Mouse (Mus musculus) cerebellum, postnatal 25 days (tissue): Measurements from ENCODE around the gene Slu7.

ENCODE experiments used
- DNase-seq, 2 experiments: peaks; one replicate each; pipeline ENCODE4 v3.0.0; 2021; ENCODE audit warnings: mixed read lengths in 2 of 2

The Slu7 gene

DNA sequence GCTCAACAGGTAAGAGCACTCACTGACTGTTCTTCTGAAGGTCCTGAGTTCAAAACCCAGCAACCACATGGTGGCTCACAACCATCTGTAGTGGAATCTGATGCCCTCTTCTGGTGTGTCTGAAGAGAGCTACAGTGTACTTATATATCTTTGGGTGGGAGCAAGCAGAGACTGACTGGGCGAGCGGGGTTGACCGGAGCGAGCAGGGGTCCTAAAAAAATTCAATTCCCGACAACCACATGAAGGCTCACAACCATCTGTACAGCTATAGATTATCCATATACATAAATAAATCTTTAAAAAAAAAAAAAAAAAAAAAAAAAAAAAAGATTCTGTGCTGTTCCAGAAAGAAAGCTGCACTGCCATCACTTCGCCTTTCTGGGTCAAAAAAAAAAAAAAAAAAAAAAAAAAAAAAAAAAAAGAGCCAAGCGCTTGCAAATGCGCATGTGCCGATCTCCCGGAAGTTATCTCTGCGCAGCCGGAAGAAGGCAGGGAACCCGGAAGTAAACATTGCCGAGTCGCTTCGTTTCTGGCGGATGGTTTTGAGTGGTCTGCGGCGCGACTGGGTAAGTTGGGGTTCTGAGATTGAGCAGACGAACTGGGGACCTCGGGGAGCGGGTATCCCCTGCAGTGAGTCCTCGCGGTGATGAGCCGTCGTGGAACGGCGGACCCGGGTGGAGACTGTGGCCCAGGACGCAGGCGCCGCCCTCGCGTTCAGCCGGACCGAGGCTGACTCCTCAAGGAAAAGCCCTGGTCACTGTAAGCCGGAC lies at the start of gene Slu7:
Gene Slu7, plus strand, starts transcription at position 491 of the 770 bp plus-strand sequence.
- DNase-seq = peak; percentile 80 to 85

GRCm38 (mm10) chr11:43385055-43385649 lies 48.4 kb upstream of the Slu7 start:
- DNase-seq = peak; percentile 52 to 58

GRCm38 (mm10) chr11:43385716-43386115 lies 47.8 kb upstream of the Slu7 start:
- peak; percentile 17 to 22 for DNase-seq

DNA sequence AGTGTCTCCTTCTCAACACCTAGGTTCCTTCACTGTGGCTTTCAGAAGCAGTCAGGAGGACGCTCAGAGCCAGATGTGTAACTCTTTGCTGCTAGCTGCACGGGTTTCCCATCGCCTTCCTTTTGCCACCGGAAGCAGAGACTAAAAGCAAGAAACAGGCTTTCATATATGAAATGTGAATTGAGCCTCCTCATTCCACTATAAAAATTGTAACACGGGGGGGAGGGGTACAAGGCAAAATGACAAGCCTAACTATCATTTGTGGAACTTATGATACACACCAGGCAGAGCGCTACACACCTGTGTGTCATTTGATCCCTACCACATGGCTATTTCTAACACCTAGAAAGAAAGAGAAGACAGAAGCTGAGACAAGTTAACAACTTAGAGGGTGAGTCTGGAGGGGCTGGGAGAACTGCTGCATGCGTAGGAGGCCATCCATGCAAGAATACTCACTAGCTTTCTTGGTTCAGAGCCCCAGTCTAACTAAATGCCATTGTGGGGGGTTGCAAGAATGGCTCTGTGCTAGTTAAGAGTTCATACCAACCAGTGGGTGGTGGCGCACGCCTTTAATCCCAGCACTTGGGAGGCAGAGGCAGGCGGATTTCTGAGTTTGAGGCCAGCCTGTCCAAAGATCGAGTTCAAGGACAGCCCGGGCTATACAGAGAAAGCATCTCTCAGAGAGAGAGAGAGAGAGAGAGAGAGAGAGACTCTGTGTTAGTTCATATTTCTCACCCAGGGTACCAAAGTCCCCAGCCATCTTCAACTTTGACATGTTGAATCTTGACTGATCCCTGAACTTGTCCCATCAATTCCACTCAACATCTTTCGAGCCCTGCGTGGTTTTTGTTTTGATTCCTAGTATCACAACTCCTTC lies 46.3 kb upstream of the Slu7 start:
- DNase-seq = no peak

DNA sequence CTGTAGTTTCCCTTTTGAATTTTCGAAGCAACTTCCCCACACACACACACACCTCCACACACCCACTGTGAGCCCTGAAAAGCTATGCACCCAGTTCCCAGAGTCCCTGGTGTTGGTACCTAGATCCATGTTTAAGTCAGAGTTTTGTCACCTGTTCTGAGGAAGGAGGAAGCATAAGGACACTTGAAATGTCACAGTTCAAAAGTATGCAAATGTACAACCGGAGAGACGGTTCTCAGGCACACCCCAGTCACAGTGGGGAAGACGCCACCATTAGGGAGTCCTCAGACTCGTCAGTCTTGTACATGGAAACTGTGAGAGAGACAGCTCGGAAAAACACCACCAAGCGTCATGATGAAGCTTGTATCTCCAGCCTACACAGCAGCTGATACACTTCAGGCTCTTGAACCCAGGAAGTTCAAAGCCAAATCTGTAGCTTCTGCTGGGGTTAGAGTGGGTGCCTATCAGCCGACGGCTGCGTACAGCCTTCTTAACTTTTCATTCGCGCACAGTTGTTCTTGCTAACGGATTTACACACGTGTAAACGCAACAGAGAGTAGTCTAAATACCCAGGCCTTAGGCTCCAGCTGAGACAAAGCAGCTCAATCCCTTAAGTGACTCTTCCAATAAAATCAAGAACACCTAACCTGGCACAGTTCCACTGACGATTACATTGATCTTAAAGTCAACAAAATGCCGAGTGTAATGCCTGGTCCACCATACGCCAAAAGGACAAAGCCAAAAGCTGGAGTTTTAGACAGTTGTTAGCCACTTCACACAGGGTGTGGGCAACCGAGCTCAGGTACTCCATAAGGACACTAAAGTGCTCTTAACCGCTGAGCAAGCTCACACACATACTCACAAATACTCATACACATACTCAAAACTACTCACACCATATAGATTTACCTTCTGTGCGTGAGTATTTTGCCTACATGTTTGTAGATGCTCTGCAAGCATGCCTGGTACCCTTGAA lies 45.1 kb upstream of the Slu7 start:
- DNase-seq = no peak

DNA sequence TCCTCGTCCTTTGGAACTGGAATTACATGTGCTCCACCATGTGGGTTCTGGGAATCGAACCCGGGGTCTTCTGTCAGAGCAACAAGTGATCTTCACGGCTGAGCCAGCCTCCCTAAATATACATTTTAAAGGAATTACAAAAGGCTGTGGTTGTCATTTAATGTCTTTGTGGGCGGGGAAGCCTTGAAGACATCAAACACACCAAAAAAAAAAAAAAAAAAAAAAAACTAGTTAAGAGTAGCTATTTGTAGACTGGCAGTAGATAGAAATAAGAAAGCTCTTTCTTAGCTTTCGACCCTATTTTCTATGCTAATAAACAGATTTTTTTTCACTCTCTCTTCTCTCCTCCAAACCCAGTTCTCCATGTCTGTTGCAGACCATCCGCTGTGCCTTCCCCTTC lies 44.4 kb upstream of the Slu7 start:
- no peak for DNase-seq

DNA sequence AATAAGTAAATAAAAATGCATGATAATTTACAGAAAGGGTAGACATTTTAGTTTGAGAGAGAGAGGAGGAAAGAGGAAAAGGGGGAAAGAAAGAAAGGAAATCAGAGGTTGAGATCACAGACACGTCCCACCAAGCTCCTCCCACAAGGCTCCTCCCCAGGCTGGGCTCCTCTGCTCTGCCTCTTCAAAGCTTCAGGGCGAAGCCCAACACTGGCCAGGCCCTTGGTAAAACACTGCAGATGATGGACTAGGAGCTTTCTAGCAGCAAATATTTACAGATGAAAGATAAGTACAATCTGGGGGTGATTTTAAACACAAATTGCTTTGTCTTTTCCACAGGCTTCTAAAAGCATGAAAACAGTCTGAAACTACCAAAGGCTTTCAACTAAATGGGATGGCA lies 40.8 kb upstream of the Slu7 start:
- no peak for DNase-seq

GRCm38 (mm10) chr11:43393325-43393724 lies 40.2 kb upstream of the Slu7 start:
- DNase-seq = no peak

DNA sequence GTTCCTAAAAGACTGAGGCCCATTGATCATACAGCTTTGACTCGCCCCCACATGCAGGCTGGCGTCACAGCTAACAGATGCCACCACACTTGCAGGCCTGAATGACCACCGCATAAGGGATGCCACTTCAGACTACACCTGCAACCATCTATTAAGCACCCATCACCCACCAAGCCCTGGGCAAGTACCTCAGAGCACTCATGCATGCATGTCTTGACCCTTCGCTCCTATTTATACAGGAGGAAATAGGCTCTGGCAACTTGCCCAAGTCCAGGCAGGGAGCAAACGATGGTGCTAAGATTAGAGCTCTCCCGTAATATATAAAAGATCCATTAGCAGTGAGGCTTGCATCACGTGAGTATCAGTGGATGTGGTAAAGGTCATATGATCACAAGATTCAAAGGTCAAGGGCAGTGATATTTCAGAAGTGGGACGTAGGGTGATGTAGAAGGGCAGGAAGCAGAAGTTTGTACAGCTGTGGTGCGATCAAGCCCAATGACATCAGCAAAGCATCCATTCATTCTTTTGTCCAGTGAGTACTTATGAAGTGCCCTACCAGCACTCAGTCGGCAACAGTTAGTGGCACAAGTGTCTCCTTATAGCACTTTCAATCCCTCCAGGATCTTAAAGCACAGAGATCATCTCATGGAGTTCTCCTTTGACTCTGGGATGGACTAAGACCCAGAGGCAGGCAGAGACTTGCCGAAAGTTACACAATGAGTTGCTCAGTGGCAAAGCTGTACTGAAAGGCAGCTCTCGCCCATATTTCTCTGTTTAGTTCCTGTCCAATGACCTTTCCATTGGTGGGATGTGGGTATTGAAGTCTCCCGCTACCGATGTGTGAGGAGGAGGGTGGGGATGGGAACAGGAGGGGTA lies 38.2 kb upstream of the Slu7 start:
- DNase-seq = no peak

- no peak for DNase-seq
Observed at GRCm38 (mm10) chr11:43396246-43396645, 37.3 kb upstream of the Slu7 start.

DNA sequence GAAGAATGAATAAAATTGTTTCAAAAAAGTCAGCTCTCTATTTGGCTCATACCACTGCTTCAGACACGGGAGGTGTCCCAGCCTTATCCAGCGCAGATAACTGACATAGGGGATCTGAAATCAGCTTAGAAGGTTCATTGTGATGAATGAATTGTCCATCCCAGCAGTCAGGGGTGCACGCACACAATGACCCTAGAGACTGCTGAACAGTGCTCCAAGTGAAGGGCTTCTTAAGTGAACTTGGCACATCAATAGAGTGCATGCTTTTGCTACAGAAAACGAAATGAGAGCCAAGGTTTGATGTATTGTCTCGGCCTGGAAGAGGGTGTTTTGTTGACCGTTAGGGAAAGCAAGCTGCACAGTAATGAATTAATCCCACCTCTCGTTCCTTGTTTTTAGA lies 36.9 kb upstream of the Slu7 start:
- no peak for DNase-seq

DNA sequence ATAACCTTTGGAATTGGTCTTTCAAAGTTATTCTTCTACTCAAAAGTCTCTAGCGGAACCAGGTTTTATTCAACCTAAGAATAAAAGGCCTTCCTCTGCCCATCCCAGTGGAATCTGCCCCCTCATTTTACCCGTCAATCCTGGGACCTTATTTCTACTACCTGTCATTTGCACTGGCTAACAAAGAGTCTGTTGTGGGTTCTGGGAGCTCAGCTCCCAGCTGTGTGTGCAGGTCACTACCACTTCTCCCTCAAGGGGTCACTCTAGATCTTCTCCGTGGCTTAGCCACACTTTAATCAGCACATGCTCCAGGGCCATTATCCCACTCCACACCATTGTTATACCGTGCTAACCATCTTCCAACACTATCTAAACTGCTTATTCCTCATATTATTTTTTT lies 34.2 kb upstream of the Slu7 start:
- DNase-seq = no peak

DNA sequence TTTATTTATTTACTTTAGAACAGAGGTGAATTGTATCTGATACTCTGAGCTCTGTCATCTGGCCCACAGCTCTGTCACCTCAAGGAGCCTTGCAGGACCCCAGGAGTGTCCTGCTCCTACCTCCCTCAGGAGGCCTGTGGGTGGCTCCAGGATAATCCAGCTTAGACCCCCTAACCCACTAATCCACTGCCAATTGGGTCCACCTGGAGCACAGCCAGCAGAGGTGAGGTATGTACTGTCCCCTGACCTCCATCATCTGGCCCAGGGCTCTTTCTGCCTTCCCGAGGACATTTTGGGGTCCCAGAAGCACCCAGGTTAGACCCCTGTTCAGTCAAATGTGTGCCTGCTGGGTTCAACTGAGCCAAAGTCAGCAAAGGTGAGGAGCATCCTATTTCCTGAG lies 33.4 kb upstream of the Slu7 start:
- no peak for DNase-seq

DNA sequence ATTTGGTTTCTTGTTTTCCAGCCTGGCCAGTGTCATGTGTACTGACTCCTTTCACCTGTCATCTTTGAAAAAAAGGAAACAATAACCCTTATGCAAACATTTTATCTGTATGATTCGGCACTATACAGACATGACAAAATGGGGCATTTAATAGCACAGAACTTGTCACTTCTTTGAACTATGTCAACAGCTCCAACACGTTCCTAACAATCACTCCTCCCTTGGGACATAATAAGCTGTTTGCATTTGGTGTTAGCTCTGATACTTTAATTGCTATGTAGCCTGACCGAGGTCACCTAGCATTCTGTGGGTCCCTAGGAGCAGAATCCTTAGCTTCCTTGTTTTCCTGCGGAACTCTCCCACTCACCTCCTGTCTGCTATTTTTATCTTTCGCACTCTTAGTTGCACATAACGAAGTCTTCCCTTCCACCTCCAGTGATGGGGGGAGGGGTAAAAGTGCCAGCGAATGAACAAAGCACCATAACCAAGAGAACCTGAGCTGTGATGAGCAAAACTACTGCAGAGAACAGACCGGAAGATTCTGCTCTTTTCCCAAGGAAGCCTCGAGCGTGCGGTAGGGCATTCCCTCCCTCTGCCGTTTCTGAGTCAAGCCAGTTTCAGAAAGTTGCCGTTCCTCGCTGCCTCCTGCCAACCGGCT lies 29.3 kb upstream of the Slu7 start:
- DNase-seq = no peak

DNA sequence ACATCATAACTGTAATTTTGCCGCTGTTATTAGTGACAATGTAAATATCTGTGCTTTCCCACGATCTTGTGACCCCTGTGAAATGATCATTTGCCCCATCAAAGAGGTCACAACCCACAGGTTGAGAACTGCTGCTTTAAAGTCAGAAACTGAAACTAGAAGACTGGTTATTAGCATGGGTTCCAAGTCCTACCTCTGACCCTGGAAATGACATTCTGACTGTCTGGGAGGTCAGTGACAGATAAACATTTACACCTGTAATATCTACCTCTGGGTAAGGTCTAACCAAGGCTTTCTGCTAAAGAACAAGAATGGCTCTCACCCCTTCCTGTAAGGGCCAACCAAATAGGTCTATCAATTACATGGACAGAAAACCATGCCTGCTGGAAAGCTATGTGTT lies 24.7 kb upstream of the Slu7 start:
- no peak for DNase-seq

- no peak for DNase-seq
Observed at GRCm38 (mm10) chr11:43410291-43410690, 23.3 kb upstream of the Slu7 start.

DNA sequence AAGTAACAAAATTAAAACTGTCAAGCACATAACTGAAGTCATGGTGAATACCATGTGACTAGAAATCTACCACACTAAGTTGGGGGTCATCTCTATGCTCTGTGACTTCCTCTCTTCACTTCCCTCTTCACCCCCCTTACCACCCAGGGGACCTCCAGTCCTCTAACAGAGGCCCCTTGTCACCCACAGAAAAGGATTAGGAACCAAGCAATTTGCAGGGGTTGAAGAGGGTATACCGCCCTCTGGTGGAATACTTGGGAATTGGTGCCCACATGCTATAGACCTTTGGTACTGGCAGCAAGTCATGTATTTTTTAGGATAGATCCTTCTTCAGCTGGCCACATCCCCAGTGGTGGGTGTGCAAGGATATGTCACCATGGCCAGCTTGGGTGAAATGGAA lies 22.1 kb upstream of the Slu7 start:
- peak; percentile 69 to 81 for DNase-seq

- DNase-seq = peak; percentile 81 to 90
Observed at GRCm38 (mm10) chr11:43412771-43413451, 20.6 kb upstream of the Slu7 start.

- no peak for DNase-seq
Observed at GRCm38 (mm10) chr11:43417201-43417600, 16.3 kb upstream of the Slu7 start.

DNA sequence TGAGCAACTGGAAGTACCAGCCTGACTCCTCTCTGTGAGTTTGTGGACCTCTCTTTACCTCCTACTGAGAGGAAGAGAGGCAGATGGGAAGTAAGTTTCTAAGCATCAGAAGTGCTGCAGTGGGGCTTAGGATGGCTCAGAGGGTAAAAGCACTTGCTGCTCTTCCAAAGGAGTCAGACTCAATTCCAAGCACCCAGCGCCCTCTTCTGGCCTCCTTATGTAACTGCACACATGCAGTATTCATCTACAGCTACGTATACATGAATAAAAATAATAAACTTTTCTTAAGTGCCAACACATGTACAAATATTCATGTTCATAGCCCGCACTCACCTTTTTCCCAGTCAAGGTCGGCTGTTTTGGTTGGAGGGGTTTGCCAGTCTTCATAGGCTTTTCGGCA lies 9.2 kb upstream of the Slu7 start:
- no peak for DNase-seq
